Mouse (Mus musculus) gastrocnemius, adult 18-20 months (tissue): ENCODE results near the gene Rbpj. TPM values are rescaled to one million over a fixed set of nuclear protein-coding genes. Genes with fewer than 3 reads are reported as not detected.
"Not testable (repeated sequence)": the region's sequence is repeated elsewhere in the genome, so short reads cannot be mapped to it uniquely, and the experiment has no call there.

Experiments used
- DNase-seq: peaks from one replicate; pipeline ENCODE4 v3.0.0; 2021; ENCODE audit warnings: low spot score
- total RNA-seq, 2 experiments: library from RNA; stranded (reverse); gene quantifications; 2 replicates each; pipeline ENCODE4 v1.2.3; 2021

Gene Rbpj
- total RNA-seq, 2 experiments from 2014 or later: 17.1 to 18.0 TPM

DNA sequence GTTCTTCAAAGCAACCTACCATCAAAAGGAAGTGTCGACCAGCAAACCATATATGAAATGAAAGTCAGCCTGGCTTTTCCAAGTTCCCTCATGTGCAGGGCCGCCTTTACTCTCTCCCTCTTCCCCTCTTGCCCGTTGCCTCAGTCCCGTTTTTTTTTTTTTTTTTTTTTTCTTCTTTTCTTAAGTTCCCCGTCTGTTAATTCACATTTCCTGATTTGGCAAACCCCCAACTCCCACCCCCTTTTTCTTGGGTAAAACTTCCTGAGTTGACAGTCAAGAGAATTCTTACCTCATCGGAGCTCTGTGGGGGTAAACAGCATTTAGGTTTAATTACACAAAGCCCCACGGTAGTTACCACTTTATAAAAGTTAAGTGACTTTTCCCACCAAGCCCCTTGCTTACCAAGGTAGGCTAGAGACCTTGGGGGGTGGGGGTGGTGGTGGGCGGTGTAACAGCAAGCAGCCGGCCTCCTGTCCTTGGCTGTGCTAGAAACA is 81.1 kb downstream of the Rbpj start:
- no peak for DNase-seq

GRCm38 (mm10) chr5:53550329-53550728 is 84.4 kb downstream of the Rbpj start:
- not testable (repeated sequence) for DNase-seq

- no peak for DNase-seq
Measured at GRCm38 (mm10) chr5:53551394-53551793, 85.4 kb downstream of the Rbpj start.

DNA sequence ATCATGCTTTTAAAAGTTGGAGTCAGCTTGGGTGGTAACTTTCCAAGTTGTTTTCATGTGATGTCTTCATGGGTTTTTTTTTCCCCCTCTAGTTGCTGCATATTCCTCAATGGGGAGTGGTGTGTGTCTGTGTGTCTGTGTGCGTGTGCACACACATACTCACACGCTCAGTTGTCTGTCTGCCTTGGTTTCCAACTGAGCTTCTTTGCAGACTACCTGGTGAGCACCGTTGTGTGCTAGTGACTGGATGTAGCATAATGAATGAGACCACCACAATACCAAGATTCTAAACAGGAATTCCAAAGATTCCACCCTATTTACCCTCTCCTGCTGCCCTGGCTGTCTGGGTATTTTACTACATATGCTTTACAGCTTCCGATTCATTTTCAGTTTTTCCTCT is 86.0 kb downstream of the Rbpj start:
- DNase-seq: no peak

- no peak for DNase-seq
Measured at GRCm38 (mm10) chr5:53553281-53553680, 87.3 kb downstream of the Rbpj start.

DNA sequence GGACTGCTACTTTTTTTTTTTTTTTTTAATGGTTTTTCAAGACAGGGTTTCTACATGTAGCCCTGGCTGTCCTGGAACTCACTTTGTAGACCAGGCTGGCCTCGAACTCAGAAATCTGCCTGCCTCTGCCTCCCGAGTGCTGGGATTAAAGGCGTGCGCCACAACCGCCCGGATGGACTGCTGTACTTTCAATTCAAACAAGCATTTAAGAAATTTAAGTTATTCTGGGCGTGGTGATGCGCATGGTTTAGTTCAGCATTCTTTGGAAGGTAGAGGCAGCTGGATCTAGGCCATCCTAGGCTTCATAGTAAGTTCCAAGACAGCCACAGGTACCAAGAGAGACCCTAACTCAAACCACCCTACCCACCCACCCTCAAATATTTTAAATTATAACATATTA is 88.2 kb downstream of the Rbpj start:
- no peak for DNase-seq

DNA sequence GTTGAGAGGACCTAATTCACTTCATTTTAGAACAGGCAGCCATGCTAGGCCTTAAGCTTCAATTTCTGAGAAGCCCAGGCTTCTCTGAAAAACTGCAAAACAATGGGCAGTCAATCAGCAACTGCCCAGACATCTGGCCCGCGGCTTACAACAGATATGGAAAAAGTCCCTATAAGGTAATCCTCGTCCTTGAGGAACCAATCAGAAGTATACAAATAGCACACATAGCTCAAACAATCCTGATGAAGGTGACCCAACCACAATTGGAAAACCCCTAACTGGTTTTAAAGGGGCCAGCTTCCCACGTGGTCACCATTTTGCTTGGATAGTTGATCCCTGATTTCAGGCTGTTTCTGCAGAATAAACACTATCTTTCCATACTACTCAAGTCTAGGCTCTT is 89.0 kb downstream of the Rbpj start:
- no peak for DNase-seq

GRCm38 (mm10) chr5:53555474-53555873 is 89.5 kb downstream of the Rbpj start:
- no peak for DNase-seq

DNA sequence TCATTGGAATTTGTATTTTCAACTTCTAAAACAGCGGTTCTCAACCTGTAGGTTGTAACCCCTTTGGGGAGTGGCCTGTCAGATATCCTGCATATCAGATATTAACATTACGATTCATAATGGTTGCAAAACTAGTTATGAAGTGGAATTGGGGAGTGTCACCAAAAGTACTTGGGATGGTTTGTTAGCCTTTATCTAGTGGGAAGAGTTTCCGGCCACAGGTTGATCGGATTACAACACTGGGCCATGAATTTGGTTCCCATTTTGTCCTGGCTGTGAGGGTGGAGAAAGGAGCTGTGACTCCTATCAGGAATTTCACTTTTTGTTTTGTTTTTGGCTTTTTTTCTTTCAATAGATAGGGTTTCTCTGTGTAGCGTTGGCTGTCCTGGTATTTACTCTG is 90.0 kb downstream of the Rbpj start:
- DNase-seq: no peak

DNA sequence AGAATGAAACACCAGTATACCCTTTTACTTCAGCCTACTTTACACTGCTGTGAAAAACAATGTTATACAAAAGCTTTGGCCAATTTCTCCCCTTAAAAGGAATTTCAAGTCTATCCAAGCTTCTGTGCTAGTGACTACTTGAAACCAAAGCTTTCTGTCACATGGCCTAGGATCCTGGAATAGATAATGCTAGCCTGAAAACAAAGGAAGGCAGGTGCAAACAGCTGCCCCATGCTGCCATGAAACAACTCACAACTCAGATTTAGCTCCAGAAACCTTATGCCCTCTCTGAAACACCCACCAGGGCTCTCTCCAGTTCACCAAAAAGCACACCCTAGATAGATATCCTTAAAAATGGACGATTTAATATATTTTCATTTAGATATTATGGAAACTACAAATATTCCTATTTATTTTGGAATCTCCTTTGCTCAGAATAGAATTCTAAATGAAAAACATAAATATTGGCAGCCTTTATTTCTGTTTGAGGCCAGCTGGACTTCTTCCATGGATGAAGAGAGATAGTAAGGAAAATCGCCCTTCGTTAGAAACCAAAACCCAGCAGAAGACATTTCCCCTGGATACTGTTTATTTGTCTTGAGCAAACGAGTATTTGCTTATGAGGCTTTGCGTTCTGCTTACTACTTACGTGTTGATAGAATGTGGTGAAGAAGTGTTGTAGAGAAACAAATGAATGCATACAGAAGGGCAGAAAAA is 91.8 kb downstream of the Rbpj start:
- no peak for DNase-seq

DNA sequence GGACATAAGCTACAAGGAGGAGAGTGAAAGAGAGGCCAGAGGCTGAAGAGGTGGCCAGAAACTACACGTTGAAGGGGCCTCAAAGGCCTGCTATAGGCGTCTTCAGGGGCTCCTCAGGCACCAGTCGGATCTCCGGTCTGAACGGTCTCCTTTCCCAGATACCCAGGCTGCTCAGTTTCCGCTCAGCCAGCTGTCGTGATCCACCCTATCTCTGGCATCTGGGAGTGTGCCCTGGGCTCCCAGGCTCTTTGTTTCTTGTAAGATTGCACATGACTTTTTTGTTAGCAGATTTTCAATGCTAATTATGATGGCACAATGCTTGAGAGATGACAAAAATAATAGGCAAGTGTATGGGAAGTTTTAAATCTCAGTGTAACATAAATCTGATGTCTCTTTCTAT is 95.2 kb downstream of the Rbpj start:
- no peak for DNase-seq

DNA sequence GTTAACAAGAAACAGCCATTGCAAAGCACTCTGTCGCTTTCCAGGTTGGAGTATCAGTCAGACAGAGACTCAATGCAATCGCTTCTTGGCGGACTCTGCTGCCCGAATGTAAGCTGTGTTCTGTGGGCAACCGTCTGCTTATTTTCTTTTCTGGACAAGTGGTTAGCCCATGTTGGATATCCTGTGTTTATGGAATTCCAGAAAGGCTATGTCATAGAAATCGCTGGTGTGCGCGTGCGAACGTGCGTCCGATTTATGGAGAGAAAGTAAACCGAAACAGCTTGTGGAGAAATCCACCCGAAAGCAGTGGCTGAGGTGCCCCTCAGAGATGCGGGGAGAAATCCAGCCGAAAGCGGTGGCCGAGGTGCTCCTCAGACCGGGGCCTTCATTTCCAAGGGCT is 98.4 kb downstream of the Rbpj start:
- no peak for DNase-seq

GRCm38 (mm10) chr5:53565213-53565794 is 99.4 kb downstream of the Rbpj start:
- no peak for DNase-seq

GRCm38 (mm10) chr5:53566485-53567083 is 100.6 kb downstream of the Rbpj start:
- DNase-seq: no peak

DNA sequence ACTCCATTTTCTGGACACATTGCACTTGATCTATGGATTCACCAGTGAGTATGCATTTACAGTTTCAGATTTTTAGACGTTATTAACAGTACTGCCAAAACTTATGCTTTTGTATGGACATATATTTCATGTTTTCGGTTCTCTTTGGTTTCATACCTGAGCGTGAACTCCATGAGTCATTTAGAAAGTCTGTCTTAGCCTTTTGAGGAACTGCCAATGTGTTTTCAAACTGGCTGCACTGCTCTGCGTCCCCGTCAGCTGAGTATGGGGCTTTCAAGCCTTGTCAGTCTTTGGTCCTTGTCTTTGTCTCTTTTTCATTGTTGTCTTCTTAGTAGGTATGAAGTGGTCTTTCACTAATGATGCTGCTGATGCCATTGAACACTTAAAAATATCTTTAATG is 106.5 kb downstream of the Rbpj start:
- DNase-seq: no peak

DNA sequence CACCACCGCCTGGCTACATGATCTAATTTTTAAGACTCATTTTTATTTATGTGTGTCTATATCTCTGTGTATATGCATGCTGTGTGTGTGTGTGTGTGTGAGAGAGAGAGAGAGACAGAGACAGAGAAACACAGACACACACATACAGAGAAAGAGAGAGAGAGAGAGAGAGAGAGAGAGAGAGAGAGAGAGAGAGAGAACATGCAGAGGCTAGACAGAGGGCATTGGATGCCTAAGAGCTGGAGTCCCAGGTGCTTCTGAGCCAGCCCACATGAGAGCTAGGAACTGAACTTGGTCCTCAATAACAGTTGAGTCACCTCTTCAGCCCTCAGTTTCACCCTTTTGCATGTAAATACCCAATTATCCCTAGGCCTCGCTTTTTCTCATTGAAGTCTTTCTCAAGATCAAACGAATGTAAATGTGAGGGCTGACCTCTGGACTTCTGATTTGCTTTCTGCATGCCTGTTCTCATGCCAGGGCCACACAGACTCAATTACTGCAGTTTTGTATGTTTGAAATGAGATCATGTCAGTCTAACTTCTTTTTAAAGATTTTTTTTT is 109.0 kb downstream of the Rbpj start:
- DNase-seq: no peak

- no peak for DNase-seq
Measured at GRCm38 (mm10) chr5:53577272-53577889, 111.4 kb downstream of the Rbpj start.

GRCm38 (mm10) chr5:53584069-53584767 is 118.3 kb downstream of the Rbpj start:
- DNase-seq: no peak

GRCm38 (mm10) chr5:53588421-53589171 is 122.6 kb downstream of the Rbpj start:
- no peak for DNase-seq

GRCm38 (mm10) chr5:53589172-53589960 is 123.4 kb downstream of the Rbpj start:
- DNase-seq: peak; percentile 96
